Mouse (Mus musculus): Measurements from ENCODE around the gene Arl2bp.
A peak's percentile ranks its signal among the peaks of the same experiment; 100 is the strongest.

DNA sequence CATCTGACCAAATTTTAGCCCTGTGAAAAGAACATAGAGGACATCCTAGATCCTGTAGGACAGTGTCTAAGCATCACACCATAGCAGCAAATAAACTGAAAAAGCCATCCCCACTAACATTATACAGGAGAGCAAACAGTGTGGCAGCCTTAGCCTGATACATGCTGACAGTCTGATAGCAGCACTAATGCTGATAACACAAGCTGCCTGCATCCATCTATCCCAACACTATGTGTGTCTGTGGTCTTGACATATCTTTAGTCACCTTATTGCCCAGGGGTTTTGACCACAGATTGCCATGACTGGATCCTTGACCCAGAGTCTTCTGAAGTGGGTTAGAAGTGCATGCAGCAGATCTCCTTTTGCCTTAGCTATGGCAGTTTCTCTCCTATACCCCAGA, 11.4 kb upstream of the Arl2bp start:
- TF ChIP-seq CTCF (IDR thresholded peaks at IDR 0.05; ENCODE audit: low read depth) (no peak), EP300 (IDR thresholded peaks at IDR 0.05; ENCODE audit: low read depth) (peak; percentile 49; the same call in 1 of the 2 replicates)
